Mouse (Mus musculus): ENCODE measurements at regions not wholly inside any gene's neighbourhood (a gene's known extent, or its start where the extent isn't known, plus 50 kb on each side); places are given as distances from the start of the nearest gene placed in this dataset.
A peak's percentile ranks its signal among the peaks of the same experiment; 100 is the strongest.

- no peak for DNase-seq
These were observed 102.4 kb upstream of the Jun start for GRCm38 (mm10) chr4:95154377-95154776.

GRCm38 (mm10) chr4:95155178-95155577 lies 103.2 kb upstream of the Jun start:
- no peak for DNase-seq

- no peak for DNase-seq
These were observed 103.8 kb upstream of the Jun start for GRCm38 (mm10) chr4:95155796-95156195.

GRCm38 (mm10) chr4:95156451-95157271 lies 104.6 kb upstream of the Jun start:
- DNase-seq = no peak

- no peak for DNase-seq
These were observed 105.8 kb upstream of the Jun start for GRCm38 (mm10) chr4:95157653-95158430.

GRCm38 (mm10) chr4:95158632-95159424 lies 106.8 kb upstream of the Jun start:
- no peak for DNase-seq

GRCm38 (mm10) chr4:95159821-95160220 lies 107.8 kb upstream of the Jun start:
- DNase-seq = no peak

- no peak for DNase-seq
These were observed 108.4 kb upstream of the Jun start for GRCm38 (mm10) chr4:95160465-95160864.

GRCm38 (mm10) chr4:95160912-95161669 lies 109.1 kb upstream of the Jun start:
- DNase-seq = peak; percentile 76 to 82

GRCm38 (mm10) chr4:95161670-95162020 lies 109.6 kb upstream of the Jun start:
- DNase-seq = no peak

- DNase-seq = no peak
These were observed 110.5 kb upstream of the Jun start for GRCm38 (mm10) chr4:95162386-95163090.

GRCm38 (mm10) chr4:95163403-95163802 lies 111.4 kb upstream of the Jun start:
- peak in 1 of 2 experiments; percentile 13 for DNase-seq

- no peak for DNase-seq
These were observed 114.5 kb upstream of the Jun start for GRCm38 (mm10) chr4:95166503-95166902.

- no peak for DNase-seq
These were observed 115.2 kb upstream of the Jun start for GRCm38 (mm10) chr4:95167216-95167615.

- DNase-seq = no peak
These were observed 117.7 kb upstream of the Jun start for GRCm38 (mm10) chr4:95169702-95170101.

- no peak for DNase-seq
These were observed 125.7 kb upstream of the Jun start for GRCm38 (mm10) chr4:95177753-95178152.

GRCm38 (mm10) chr4:95178467-95178866 lies 126.4 kb upstream of the Jun start:
- DNase-seq = no peak

- DNase-seq = no peak
These were observed 126.9 kb upstream of the Jun start for GRCm38 (mm10) chr4:95178900-95179299.

- no peak for DNase-seq
These were observed 128.4 kb upstream of the Jun start for GRCm38 (mm10) chr4:95180446-95180845.

GRCm38 (mm10) chr4:95180999-95181398 lies 129.0 kb upstream of the Jun start:
- no peak for DNase-seq

- DNase-seq = peak; percentile 74 to 80
These were observed 132.2 kb upstream of the Jun start for GRCm38 (mm10) chr4:95184180-95184579.

Measured in cerebellum, postnatal 14 days (tissue).